Mouse (Mus musculus) forebrain, embryonic 10.5 days (tissue): Measurements from ENCODE around the gene Txnl4b. TPM values are rescaled to one million over a fixed set of nuclear protein-coding genes. Genes with fewer than 3 reads are reported as not detected.
A peak's percentile ranks its signal among the peaks of the same experiment; 100 is the strongest.

Experiments
- DNase-seq: peaks from one replicate; pipeline ENCODE4 v3.0.0-alpha.2; 2017; ENCODE audit warnings: low spot score; ENCODE audit errors: extremely low spot score
- H3K27ac ChIP-seq: fragments of 300-500 bp; sonication (generic); 2 replicates; pipeline ENCODE4 v1.5.1; 2016; ENCODE audit warnings: mild to moderate bottlenecking
- H3K27me3 ChIP-seq: fragments of 300-500 bp; sonication (generic); 2 replicates; pipeline ENCODE4 v1.6.1; 2016; ENCODE audit warnings: mild to moderate bottlenecking; ENCODE audit not compliant: poor library complexity, severe bottlenecking
- H3K36me3 ChIP-seq: fragments of 300-500 bp; sonication (generic); replicated peaks from 2 replicates; pipeline ENCODE4 v1.6.1; 2016; ENCODE audit warnings: mild to moderate bottlenecking, moderate library complexity
- H3K4me1 ChIP-seq: fragments of 300-500 bp; sonication (generic); 2 replicates; pipeline ENCODE4 v1.6.1; 2016
- H3K4me3 ChIP-seq: fragments of 300-500 bp; sonication (generic); 2 replicates; pipeline ENCODE4 v1.5.1; 2016; ENCODE audit warnings: mild to moderate bottlenecking, moderate library complexity
- H3K9me3 ChIP-seq: fragments of 300-500 bp; sonication (generic); 2 replicates; pipeline ENCODE4 v1.6.1; 2016; ENCODE audit warnings: mild to moderate bottlenecking, moderate library complexity
- WGBS: fragments of 180-500 bp; shearing (Covaris S2); methylation state at CpG from one replicate; pipeline ENCODE4 v1.1.7; 2016; 5-methylcytosine and 5-hydroxymethylcytosine counted together
- polyA plus RNA-seq: library from polyadenylated mRNA; unstranded; fragments of >200 nt; fragmentation: Nextera tagmentation; extraction: Ambion mirVana; gene quantifications from 2 replicates; pipeline ENCODE4 v1.2.1, GENCODE M21; 2016

The Txnl4b gene
- polyA plus RNA-seq, 1 experiment from 2014 or later: 25.7 TPM

- no peak within 1 kb of the TSS for H3K27ac ChIP-seq
- no peak within 1 kb of the TSS for H3K4me3 ChIP-seq
- no peaks in the 10 kb centered on the region for H3K9me3 ChIP-seq
- no peaks in the 10 kb centered on the region for H3K4me1 ChIP-seq
- DNase-seq: no peak
- H3K27me3 ChIP-seq: no peaks in the 10 kb centered on the region
- H3K36me3 ChIP-seq: no peaks in the 10 kb centered on the region
- 80% methylated on average over 8 of the region's 8 CpGs for WGBS
These were observed 13.2 kb downstream of the Txnl4b start, which contains the start of gene Hp for GRCm38 (mm10) chr8:109578900-109579301. Gene Hp, minus strand, starts transcription at chr8:109579172.

GRCm38 (mm10) chr8:109584293-109584692 is 18.6 kb downstream of the Txnl4b start:
- no peak overlapping the region for H3K27ac ChIP-seq
- WGBS: 93% methylated on average over 4 of the region's 4 CpGs
- H3K27me3 ChIP-seq: no peaks in the 10 kb centered on the region
- no peaks in the 10 kb centered on the region for H3K36me3 ChIP-seq
- no peak overlapping the region for H3K4me3 ChIP-seq
- DNase-seq: no peak
- H3K9me3 ChIP-seq: peaks cover 4% of the 10 kb centered on the region; the same call in 1 of the 2 replicates
- H3K4me1 ChIP-seq: no peaks in the 10 kb centered on the region

GRCm38 (mm10) chr8:109584830-109585229 is 19.1 kb downstream of the Txnl4b start:
- Histone ChIP-seq H3K36me3 (no peaks in the 10 kb centered on the region), H3K27me3 (no peaks in the 10 kb centered on the region), H3K4me1 (no peaks in the 10 kb centered on the region), H3K4me3 (no peak overlapping the region), H3K9me3 (peaks cover 4% of the 10 kb centered on the region; the same call in 1 of the 2 replicates), H3K27ac (no peak overlapping the region)
- no peak for DNase-seq
- WGBS: 87% methylated on average over 3 of the region's 3 CpGs

- DNase-seq: no peak
- H3K4me1 ChIP-seq: no peaks in the 10 kb centered on the region
- H3K27me3 ChIP-seq: no peaks in the 10 kb centered on the region
- H3K9me3 ChIP-seq: peaks cover 4% of the 10 kb centered on the region; the same call in 1 of the 2 replicates
- H3K27ac ChIP-seq: no peak overlapping the region
- H3K4me3 ChIP-seq: no peak overlapping the region
- H3K36me3 ChIP-seq: no peaks in the 10 kb centered on the region
These were observed 20.0 kb downstream of the Txnl4b start for GRCm38 (mm10) chr8:109585652-109586051.

- no peak overlapping the region for H3K4me3 ChIP-seq
- WGBS: 82% methylated on average over 7 of the region's 7 CpGs
- no peak overlapping the region for H3K27ac ChIP-seq
- peaks cover 6% of the 10 kb centered on the region for H3K36me3 ChIP-seq
- H3K27me3 ChIP-seq: no peaks in the 10 kb centered on the region
- DNase-seq: no peak
- H3K4me1 ChIP-seq: no peaks in the 10 kb centered on the region
- H3K9me3 ChIP-seq: peaks cover 4% of the 10 kb centered on the region; the same call in 1 of the 2 replicates
These were observed 21.3 kb downstream of the Txnl4b start for GRCm38 (mm10) chr8:109586972-109587504.

- 88% methylated on average over 9 of the region's 9 CpGs for WGBS
- DNase-seq: no peak
- peaks cover 44% of the 10 kb centered on the region for H3K36me3 ChIP-seq
- H3K9me3 ChIP-seq: no peaks in the 10 kb centered on the region
- H3K27me3 ChIP-seq: no peaks in the 10 kb centered on the region
- H3K4me3 ChIP-seq: no peak overlapping the region
- no peaks in the 10 kb centered on the region for H3K4me1 ChIP-seq
- no peak overlapping the region for H3K27ac ChIP-seq
These were observed 25.2 kb downstream of the Txnl4b start for GRCm38 (mm10) chr8:109590901-109591300.

GRCm38 (mm10) chr8:109591367-109591766 is 25.7 kb downstream of the Txnl4b start:
- H3K4me3 ChIP-seq: no peak overlapping the region
- peaks cover 48% of the 10 kb centered on the region for H3K36me3 ChIP-seq
- no peak for DNase-seq
- H3K9me3 ChIP-seq: no peaks in the 10 kb centered on the region
- H3K27me3 ChIP-seq: no peaks in the 10 kb centered on the region
- no peaks in the 10 kb centered on the region for H3K4me1 ChIP-seq
- H3K27ac ChIP-seq: no peak overlapping the region
- 87% methylated on average over 3 of the region's 3 CpGs for WGBS

- DNase-seq: no peak
- no peaks in the 10 kb centered on the region for H3K4me1 ChIP-seq
- H3K27ac ChIP-seq: no peak overlapping the region
- H3K27me3 ChIP-seq: no peaks in the 10 kb centered on the region
- 97% methylated on average over 5 of the region's 5 CpGs for WGBS
- no peaks in the 10 kb centered on the region for H3K9me3 ChIP-seq
- H3K4me3 ChIP-seq: no peak overlapping the region
- H3K36me3 ChIP-seq: peaks cover 56% of the 10 kb centered on the region
These were observed 26.5 kb downstream of the Txnl4b start for GRCm38 (mm10) chr8:109592164-109592563.

- H3K27ac ChIP-seq: no peak overlapping the region
- DNase-seq: no peak
These were observed 27.6 kb downstream of the Txnl4b start for GRCm38 (mm10) chr8:109593117-109593788.

GRCm38 (mm10) chr8:109595854-109596253 is 30.2 kb downstream of the Txnl4b start:
- Histone ChIP-seq H3K27me3 (no peaks in the 10 kb centered on the region), H3K4me3 (no peak overlapping the region), H3K27ac (no peak overlapping the region), H3K9me3 (no peaks in the 10 kb centered on the region), H3K36me3 (peaks cover 82% of the 10 kb centered on the region), H3K4me1 (no peaks in the 10 kb centered on the region)
- 58% methylated on average over 8 of the region's 8 CpGs for WGBS
- peak; percentile 65 for DNase-seq

More at GRCm38 (mm10) chr8:109593117-109593788, 27.6 kb downstream of the Txnl4b start:
- Histone ChIP-seq H3K9me3 (no peaks in the 10 kb centered on the region), H3K36me3 (peaks cover 61% of the 10 kb centered on the region), H3K4me1 (no peaks in the 10 kb centered on the region), H3K4me3 (no peak overlapping the region), H3K27me3 (no peaks in the 10 kb centered on the region)
- 83% methylated on average over 6 of the region's 6 CpGs for WGBS

- Histone ChIP-seq H3K27ac (no peak overlapping the region), H3K4me1 (peaks cover 23% of the 10 kb centered on the region), H3K9me3 (no peaks in the 10 kb centered on the region), H3K36me3 (peaks cover 41% of the 10 kb centered on the region), H3K27me3 (no peaks in the 10 kb centered on the region), H3K4me3 (no peak overlapping the region)
- 87% methylated on average over 2 of the region's 2 CpGs for WGBS
- no peak for DNase-seq
These were observed 41.0 kb downstream of the Txnl4b start for GRCm38 (mm10) chr8:109606725-109607124.

GRCm38 (mm10) chr8:109607650-109608049 is 42.0 kb downstream of the Txnl4b start:
- Histone ChIP-seq H3K9me3 (no peaks in the 10 kb centered on the region), H3K36me3 (peaks cover 32% of the 10 kb centered on the region), H3K4me1 (peaks cover 23% of the 10 kb centered on the region), H3K27ac (peak overlapping the region; percentile 95), H3K4me3 (peak overlapping the region; percentile 70), H3K27me3 (no peaks in the 10 kb centered on the region)
- WGBS: 16% methylated on average over 12 of the region's 12 CpGs
- DNase-seq: no peak
